Mouse (Mus musculus) right cerebral cortex, postnatal 4 days (tissue): Measurements from ENCODE around the gene Aven.
"Not testable (repeated sequence)": the region's sequence is repeated elsewhere in the genome, so short reads cannot be mapped to it uniquely, and the experiment has no call there.

Source experiments
- DNase-seq: peaks from one replicate; pipeline ENCODE4 v3.0.0-alpha.2; 2022

The Aven gene

GRCm38 (mm10) chr2:112492856-112493538, at the start of gene Aven:
Aven (plus strand) TSS chr2:112492964.
- peak; percentile 76 for DNase-seq

- DNase-seq = no peak
These were observed 49.3 kb upstream of the Aven start for GRCm38 (mm10) chr2:112443491-112443890.

- DNase-seq = no peak
These were observed 47.3 kb upstream of the Aven start for GRCm38 (mm10) chr2:112445511-112445910.

- DNase-seq = not testable (repeated sequence)
These were observed 44.7 kb upstream of the Aven start for GRCm38 (mm10) chr2:112448046-112448445.

GRCm38 (mm10) chr2:112448510-112449059, 44.2 kb upstream of the Aven start:
- DNase-seq = no peak

- no peak for DNase-seq
These were observed 43.0 kb upstream of the Aven start for GRCm38 (mm10) chr2:112449597-112450296.

GRCm38 (mm10) chr2:112452513-112452912, 40.3 kb upstream of the Aven start:
- not testable (repeated sequence) for DNase-seq

GRCm38 (mm10) chr2:112454125-112454861, 38.5 kb upstream of the Aven start:
- DNase-seq = no peak

GRCm38 (mm10) chr2:112454862-112455564, 37.8 kb upstream of the Aven start, which contains the start of gene Emc7:
Emc7 (plus strand) TSS chr2:112454997.
- DNase-seq = peak; percentile 99

- DNase-seq = no peak
These were observed 32.2 kb upstream of the Aven start for GRCm38 (mm10) chr2:112460557-112460956.

- no peak for DNase-seq
These were observed 23.2 kb upstream of the Aven start for GRCm38 (mm10) chr2:112469542-112469941.

- DNase-seq = no peak
These were observed 21.8 kb upstream of the Aven start for GRCm38 (mm10) chr2:112470961-112471381.

GRCm38 (mm10) chr2:112472076-112472475, 20.7 kb upstream of the Aven start:
- no peak for DNase-seq

GRCm38 (mm10) chr2:112474997-112475724, 17.6 kb upstream of the Aven start:
- DNase-seq = no peak

GRCm38 (mm10) chr2:112476554-112476953, 16.2 kb upstream of the Aven start:
- no peak for DNase-seq

GRCm38 (mm10) chr2:112480669-112481068, 12.1 kb upstream of the Aven start, which contains the start of gene Chrm5:
Chrm5 (minus strand) TSS chr2:112480769.
- DNase-seq = no peak

- no peak for DNase-seq
These were observed 11.2 kb upstream of the Aven start for GRCm38 (mm10) chr2:112481564-112481963.

- DNase-seq = no peak
These were observed 10.0 kb upstream of the Aven start for GRCm38 (mm10) chr2:112482533-112483333.

GRCm38 (mm10) chr2:112483334-112483651, 9.5 kb upstream of the Aven start:
- DNase-seq = peak; percentile 45

GRCm38 (mm10) chr2:112484886-112485285, 7.9 kb upstream of the Aven start:
- DNase-seq = no peak
